16 mouse cellular contexts compared by ENCODE assay signal in genomic region chr6:87120661-87121060, GRCm38 (mm10). TPM values are rescaled to one million over a fixed set of nuclear protein-coding genes. Genes with fewer than 3 reads are reported as not detected.
DNase-seq lines count a peak whose midpoint lies in the region; ATAC-seq and TF ChIP-seq lines count a peak whose summit lies in the region.
"Had no signal": no experiment of that assay in that cellular context is flagged by ENCODE, and none has a peak within 500 bp of the region (broad histone marks: within the 10 kb centered on the region; RNA-seq: fewer than 3 reads in every experiment).

No protein-coding gene starts in this region.

- H3K4me2 ChIP-seq in liver, embryonic 12.5 days: no peak overlapping the region
- H3K4me2 ChIP-seq: embryonic facial prominence, embryonic 15.5 days; heart, embryonic 13.5 days; hindbrain, embryonic 13.5 days had no signal

- no peak for ATAC-seq in liver, embryonic 12.5 days
- ATAC-seq in granulocyte monocyte progenitor cell, adult 5-6 weeks (replicated peaks; ENCODE audit: poor library complexity, severe bottlenecking): peak; percentile 42; the same call in 1 of the 2 replicates
- ATAC-seq in megakaryocyte-erythroid progenitor cell, adult 5-6 weeks (replicated peaks; ENCODE audit: low FRiP score, low TSS enrichment, poor library complexity, severe bottlenecking): no peak

- no peak for TF ChIP-seq POLR2A in ES-Bruce4 (IDR thresholded peaks at IDR 0.05; ENCODE audit: insufficient read depth, low read length)

- 0 out of 2 replicates have a peak, but pooled peaks cover 3% of the 10 kb centered on the region for H3K9me3 ChIP-seq in liver, embryonic 12.5 days (replicated peaks)
- H3K9me3 ChIP-seq in ES-Bruce4 (replicated peaks; ENCODE audit: control insufficient read depth, insufficient read depth, low read length, poor library complexity, severe bottlenecking): no peaks in the 10 kb centered on the region
- H3K9me3 ChIP-seq: embryonic facial prominence, embryonic 15.5 days; heart, embryonic 13.5 days; hindbrain, embryonic 13.5 days had no signal

- peak; percentile 34 for TF ChIP-seq CTCF in ES-Bruce4 (IDR thresholded peaks at IDR 0.05; ENCODE audit: low read depth, low read length)

- DNase-seq in liver (peak; percentile 34), MN1 (ENCODE audit: low spot score) (no peak)
- peak; percentile 52 to 62 for DNase-seq in B cell, adult 2 months
- no peak for DNase-seq in urinary bladder, adult 18-20 months (ENCODE audit: low spot score in 2 of 2)
- DNase-seq: cerebellum, adult 8-10 months; kidney, postnatal 36 days; lung, postnatal 4 days had no signal

- H3K27ac ChIP-seq in liver, embryonic 12.5 days: no peak overlapping the region
- H3K27ac ChIP-seq in ES-Bruce4 (ENCODE audit: insufficient read depth, low read length): no peak overlapping the region
- H3K27ac ChIP-seq: embryonic facial prominence, embryonic 15.5 days; heart, embryonic 13.5 days; hindbrain, embryonic 13.5 days had no signal

- H3K27me3 ChIP-seq in liver, embryonic 12.5 days (replicated peaks): no peaks in the 10 kb centered on the region; the same call in 1 of the 2 replicates
- H3K27me3 ChIP-seq in ES-Bruce4 (ENCODE audit: control insufficient read depth, insufficient read depth, low read length, poor library complexity, severe bottlenecking): no peaks in the 10 kb centered on the region
- H3K27me3 ChIP-seq: embryonic facial prominence, embryonic 15.5 days; hindbrain, embryonic 13.5 days had no signal

- H3K9ac ChIP-seq in liver, embryonic 12.5 days: no peak overlapping the region
- H3K9ac ChIP-seq in ES-Bruce4 (ENCODE audit: low read depth, poor library complexity, severe bottlenecking): no peak overlapping the region
- H3K9ac ChIP-seq: embryonic facial prominence, embryonic 15.5 days; hindbrain, embryonic 13.5 days had no signal

- H3K36me3 ChIP-seq in liver, embryonic 12.5 days: no peaks in the 10 kb centered on the region
- no peaks in the 10 kb centered on the region for H3K36me3 ChIP-seq in ES-Bruce4 (ENCODE audit: control insufficient read depth, insufficient read depth, low read length, poor library complexity, severe bottlenecking)
- H3K36me3 ChIP-seq: embryonic facial prominence, embryonic 15.5 days; heart, embryonic 13.5 days; hindbrain, embryonic 13.5 days had no signal

- no peaks in the 10 kb centered on the region for H3K4me1 ChIP-seq in liver, embryonic 12.5 days
- no peaks in the 10 kb centered on the region for H3K4me1 ChIP-seq in ES-Bruce4 (ENCODE audit: control insufficient read depth, insufficient read depth, low read length)
- H3K4me1 ChIP-seq: hindbrain, embryonic 13.5 days had no signal

- WGBS in liver, embryonic 12.5 days (ENCODE audit: insufficient replicate concordance): 70% methylated on average over 6 of the region's 6 CpGs

- no peak for TF ChIP-seq EP300 in ES-Bruce4 (IDR thresholded peaks at IDR 0.05; ENCODE audit: insufficient read depth, low read depth, low read length)

- no peak overlapping the region for H3K4me3 ChIP-seq in liver, embryonic 12.5 days
- no peak overlapping the region for H3K4me3 ChIP-seq in ES-Bruce4 (ENCODE audit: low read depth, low read length)
- H3K4me3 ChIP-seq: embryonic facial prominence, embryonic 15.5 days; heart, embryonic 13.5 days; hindbrain, embryonic 13.5 days; myocyte had no signal

RNA-seq across cellular contexts. Expression of gene D6Ertd527e, which starts 16.1 kb away (rescaled TPM):
- 0.08 and 0.13 TPM in 2 replicates for polyA plus RNA-seq in liver, embryonic 12.5 days (2016; fragmentation: Nextera tagmentation; extraction: Ambion mirVana)
- polyA plus RNA-seq in ES-Bruce4 (2011; ENCODE audit: insufficient read depth, insufficient read length, low read depth, missing spikeins): 0.37 and 0.61 TPM in 2 replicates
- total RNA-seq in granulocyte monocyte progenitor cell, adult 5-6 weeks (2014; fragmentation: Nextera tagmentation): not detected in 2 replicates
- total RNA-seq in granulocyte monocyte progenitor cell, adult 5-6 weeks (2017): not detected in 2 replicates
- total RNA-seq in megakaryocyte-erythroid progenitor cell, adult 5-6 weeks (2014; fragmentation: Nextera tagmentation): not detected in 2 replicates
- total RNA-seq in megakaryocyte-erythroid progenitor cell, adult 5-6 weeks (2017): not detected in 2 replicates
- total RNA-seq: left cerebral cortex, postnatal 36 days had no signal

Comparison
In these comparisons a context has a peak if more than half of its experiments do, and no peak if none do; other contexts are left out.
1. DNase-seq: peak in liver (single experiment) and B cell, adult 2 months (2 of 2); none in MN1 (single experiment) and urinary bladder, adult 18-20 months (0 of 2).